Mouse (Mus musculus) liver, adult 2 months (tissue): ENCODE results near the gene Kcnj15. TPM values are rescaled to one million over a fixed set of nuclear protein-coding genes. Genes with fewer than 3 reads are reported as not detected.

ENCODE experiments used
- DNase-seq: peaks from one replicate; pipeline ENCODE4 v3.0.0-alpha.2; 2011; ENCODE audit warnings: low read depth, low spot score; ENCODE audit errors: extremely low read depth
- H3K27ac ChIP-seq: fragments of 200-500 bp; replicated peaks from 2 replicates; pipeline ENCODE4 v1.5.1; 2012; ENCODE audit warnings: low read depth, mild to moderate bottlenecking, control low read depth, inconsistent platforms, low read length; ENCODE audit not compliant: insufficient read depth
- H3K27me3 ChIP-seq: fragments of 200-500 bp; 2 replicates; pipeline ENCODE4 v1.6.1; 2012; ENCODE audit warnings: mild to moderate bottlenecking, moderate library complexity, low read length, inconsistent platforms; ENCODE audit not compliant: control insufficient read depth, insufficient read depth
- H3K36me3 ChIP-seq: fragments of 200-500 bp; 2 replicates; pipeline ENCODE4 v1.6.1; 2012; ENCODE audit warnings: low read length, inconsistent platforms; ENCODE audit not compliant: control insufficient read depth, insufficient read depth
- H3K4me1 ChIP-seq: fragments of 200-500 bp; 2 replicates; pipeline ENCODE4 v1.6.1; 2011; ENCODE audit warnings: low read length; ENCODE audit not compliant: control insufficient read depth, insufficient read depth
- H3K4me3 ChIP-seq: fragments of 200-500 bp; 2 replicates; pipeline ENCODE4 v1.5.1; 2011; ENCODE audit warnings: low read depth, mild to moderate bottlenecking, control low read depth, low read length, moderate library complexity; ENCODE audit not compliant: insufficient read depth
- H3K79me2 ChIP-seq: fragments of 200-500 bp; 2 replicates; pipeline ENCODE4 v1.6.1; 2012; ENCODE audit warnings: inconsistent platforms, mild to moderate bottlenecking, low read length, moderate library complexity; ENCODE audit not compliant: control insufficient read depth, insufficient read depth
- H3K9ac ChIP-seq: fragments of 200-500 bp; 2 replicates; pipeline ENCODE4 v1.6.1; 2012; ENCODE audit warnings: low read depth, mild to moderate bottlenecking, control low read depth, inconsistent platforms, low read length
- CTCF ChIP-seq: fragments of 200-500 bp; IDR thresholded peaks from 2 replicates; pipeline ENCODE4 v1.5.1; 2011; ENCODE audit warnings: low read depth, low read length, control low read depth
- POLR2A ChIP-seq: fragments of 200-500 bp; IDR thresholded peaks from 2 replicates; pipeline ENCODE4 v1.6.1; 2011; ENCODE audit warnings: low read length, control low read depth; ENCODE audit not compliant: insufficient read depth; ENCODE audit errors: extremely low read depth
- WGBS: fragments of 180-500 bp; shearing (Covaris S2); methylation state at CpG from one replicate; pipeline ENCODE4 v1.1.7; 2018; 5-methylcytosine and 5-hydroxymethylcytosine counted together
- polyA plus RNA-seq: library from polyadenylated mRNA; depleted of rRNA; stranded (reverse); fragments of >200 nt; gene quantifications from 2 replicates; pipeline ENCODE4 v1.2.3, GENCODE M21; 2012
- total RNA-seq: library from RNA; depleted of rRNA; stranded (reverse); fragments of >200 nt; gene quantifications from 2 replicates; pipeline ENCODE4 v1.2.3, GENCODE M21; 2014

The Kcnj15 gene
- total and polyA plus RNA-seq, 2 experiments: 0.06 to 0.18 TPM

- no peak overlapping the region for H3K4me3 ChIP-seq
- H3K79me2 ChIP-seq: no peaks in the 10 kb centered on the region
- no peaks in the 10 kb centered on the region for H3K4me1 ChIP-seq
- WGBS: 76% methylated on average over 2 of the region's 2 CpGs
- no peak overlapping the region for H3K9ac ChIP-seq
- no peak for TF ChIP-seq POLR2A
- TF ChIP-seq CTCF: no peak
- DNase-seq: no peak
- H3K27ac ChIP-seq: no peak overlapping the region
- H3K36me3 ChIP-seq: no peaks in the 10 kb centered on the region
- no peaks in the 10 kb centered on the region for H3K27me3 ChIP-seq
Measured at GRCm38 (mm10) chr16:95256648-95257047, 710 bp upstream of the Kcnj15 start.

- DNase-seq: no peak
- no peak overlapping the region for H3K9ac ChIP-seq
- no peaks in the 10 kb centered on the region for H3K27me3 ChIP-seq
- H3K27ac ChIP-seq: no peak overlapping the region
- H3K36me3 ChIP-seq: no peaks in the 10 kb centered on the region
- no peaks in the 10 kb centered on the region for H3K79me2 ChIP-seq
- no peaks in the 10 kb centered on the region for H3K4me1 ChIP-seq
- TF ChIP-seq CTCF (no peak), POLR2A (no peak)
- no peak overlapping the region for H3K4me3 ChIP-seq
- WGBS: 26% methylated on average over 4 of the region's 4 CpGs
Measured at GRCm38 (mm10) chr16:95258100-95258499, 742 bp downstream of the Kcnj15 start.

GRCm38 (mm10) chr16:95259505-95259904 is 2.1 kb downstream of the Kcnj15 start:
- DNase-seq: no peak
- Histone ChIP-seq H3K27me3 (no peaks in the 10 kb centered on the region), H3K79me2 (no peaks in the 10 kb centered on the region), H3K36me3 (no peaks in the 10 kb centered on the region), H3K27ac (no peak overlapping the region), H3K4me3 (no peak overlapping the region), H3K9ac (no peak overlapping the region), H3K4me1 (no peaks in the 10 kb centered on the region)
- TF ChIP-seq POLR2A (no peak), CTCF (no peak)
- WGBS: 55% methylated on average over 4 of the region's 4 CpGs

- TF ChIP-seq POLR2A: no peak
- TF ChIP-seq CTCF: no peak
- Histone ChIP-seq H3K27me3 (no peaks in the 10 kb centered on the region), H3K36me3 (no peaks in the 10 kb centered on the region), H3K4me1 (no peaks in the 10 kb centered on the region), H3K27ac (no peak overlapping the region), H3K9ac (no peak overlapping the region), H3K4me3 (no peak overlapping the region), H3K79me2 (no peaks in the 10 kb centered on the region)
- DNase-seq: no peak
- WGBS: 71% methylated on average over 5 of the region's 5 CpGs
Measured at GRCm38 (mm10) chr16:95260693-95261092, 3.3 kb downstream of the Kcnj15 start.

GRCm38 (mm10) chr16:95261807-95262206 is 4.4 kb downstream of the Kcnj15 start:
- Histone ChIP-seq H3K9ac (no peak overlapping the region), H3K4me1 (no peaks in the 10 kb centered on the region), H3K27ac (no peak overlapping the region), H3K4me3 (no peak overlapping the region), H3K27me3 (no peaks in the 10 kb centered on the region), H3K36me3 (no peaks in the 10 kb centered on the region), H3K79me2 (no peaks in the 10 kb centered on the region)
- 72% methylated on average over 4 of the region's 4 CpGs for WGBS
- TF ChIP-seq CTCF (no peak), POLR2A (no peak)
- DNase-seq: no peak

GRCm38 (mm10) chr16:95262706-95263363 is 5.5 kb downstream of the Kcnj15 start:
- DNase-seq: no peak
- H3K4me3 ChIP-seq: no peak overlapping the region
- 86% methylated on average over 15 of the region's 15 CpGs for WGBS
- H3K36me3 ChIP-seq: no peaks in the 10 kb centered on the region
- no peak for TF ChIP-seq CTCF
- TF ChIP-seq POLR2A: no peak
- H3K27ac ChIP-seq: no peak overlapping the region
- no peaks in the 10 kb centered on the region for H3K79me2 ChIP-seq
- H3K9ac ChIP-seq: no peak overlapping the region
- no peaks in the 10 kb centered on the region for H3K27me3 ChIP-seq
- no peaks in the 10 kb centered on the region for H3K4me1 ChIP-seq
